Mouse (Mus musculus) induced T-regulatory cell, adult 2 months (primary cell): ENCODE results near the gene Kctd21.

Experiments used
- DNase-seq: peaks from one replicate; pipeline ENCODE4 v3.0.0-alpha.2; 2012; ENCODE audit warnings: low read depth

Gene Kctd21

GRCm38 (mm10) chr7:97324342-97324741 lies 7.8 kb upstream of the Kctd21 start:
- no peak for DNase-seq

- no peak for DNase-seq
Observed at GRCm38 (mm10) chr7:97325156-97325985, 6.8 kb upstream of the Kctd21 start.

- no peak for DNase-seq
Observed at GRCm38 (mm10) chr7:97327376-97327775, 4.8 kb upstream of the Kctd21 start.

GRCm38 (mm10) chr7:97328891-97329588 lies 3.1 kb upstream of the Kctd21 start:
- no peak for DNase-seq

- no peak for DNase-seq
Observed at GRCm38 (mm10) chr7:97329676-97330075, 2.5 kb upstream of the Kctd21 start.

- DNase-seq, result no peak
Observed at GRCm38 (mm10) chr7:97330931-97331645, 1.0 kb upstream of the Kctd21 start.

GRCm38 (mm10) chr7:97332667-97333041 lies 527 bp downstream of the Kctd21 start:
- no peak for DNase-seq

- DNase-seq, result peak; percentile 40
Observed at GRCm38 (mm10) chr7:97333113-97333898, 1.2 kb downstream of the Kctd21 start.

GRCm38 (mm10) chr7:97334406-97334805 lies 2.3 kb downstream of the Kctd21 start:
- no peak for DNase-seq

GRCm38 (mm10) chr7:97336678-97337077 lies 4.6 kb downstream of the Kctd21 start:
- DNase-seq, result peak; percentile 34

- no peak for DNase-seq
Observed at GRCm38 (mm10) chr7:97338593-97338992, 6.5 kb downstream of the Kctd21 start.

GRCm38 (mm10) chr7:97339623-97340022 lies 7.5 kb downstream of the Kctd21 start:
- DNase-seq, result no peak

- DNase-seq, result no peak
Observed at GRCm38 (mm10) chr7:97340907-97341849, 9.1 kb downstream of the Kctd21 start.

- no peak for DNase-seq
Observed at GRCm38 (mm10) chr7:97342961-97343360, 10.8 kb downstream of the Kctd21 start.

GRCm38 (mm10) chr7:97344655-97345054 lies 12.5 kb downstream of the Kctd21 start:
- DNase-seq, result no peak

GRCm38 (mm10) chr7:97345229-97345871 lies 13.2 kb downstream of the Kctd21 start:
- DNase-seq, result no peak

GRCm38 (mm10) chr7:97346111-97346821 lies 14.1 kb downstream of the Kctd21 start:
- no peak for DNase-seq

- DNase-seq, result no peak
Observed at GRCm38 (mm10) chr7:97346822-97347166, 14.7 kb downstream of the Kctd21 start.

GRCm38 (mm10) chr7:97347464-97347863 lies 15.3 kb downstream of the Kctd21 start:
- no peak for DNase-seq

- DNase-seq, result no peak
Observed at GRCm38 (mm10) chr7:97348318-97348717, 16.2 kb downstream of the Kctd21 start.
